Mouse (Mus musculus): Measurements from ENCODE around the gene Rad50.

GRCm38 (mm10) chr11:53755011-53755595, 48.0 kb upstream of the Rad50 start:
- TF ChIP-seq CTCF (IDR thresholded peaks at IDR 0.05; ENCODE audit: insufficient read depth, low read length) (no peak), POLR2A (IDR thresholded peaks at IDR 0.05; ENCODE audit: borderline replicate concordance, extremely low read depth, low read depth, low read length) (no peak)
